Mouse (Mus musculus) hindbrain, embryonic 11.5 days (tissue): ENCODE data around the gene Ankrd11. TPM values are rescaled to one million over a fixed set of nuclear protein-coding genes. Genes with fewer than 3 reads are reported as not detected.

Source experiments
- ATAC-seq: fragments of 200-750 bp; cut with Nextera tagmentation; 2 replicates; pipeline ENCODE4 v1.8.0; 2017; ENCODE audit warnings: mild to moderate bottlenecking, moderate TSS enrichment, moderate library complexity; ENCODE audit not compliant: low FRiP score
- DNase-seq: peaks from one replicate; pipeline ENCODE4 v3.0.0-alpha.2; 2015; ENCODE audit warnings: low spot score
- H3K27ac ChIP-seq: fragments of 300-500 bp; sonication (generic); 2 replicates; pipeline ENCODE4 v1.5.1; 2014; ENCODE audit warnings: mild to moderate bottlenecking, low read depth, low read length
- H3K27me3 ChIP-seq: fragments of 300-500 bp; sonication (generic); 2 replicates; pipeline ENCODE4 v1.6.1; 2014; ENCODE audit warnings: mild to moderate bottlenecking, low read length, moderate library complexity, mixed read lengths; ENCODE audit not compliant: control insufficient read depth, insufficient read depth
- H3K36me3 ChIP-seq: fragments of 300-500 bp; sonication (generic); 2 replicates; pipeline ENCODE4 v1.6.1; 2014; ENCODE audit warnings: mild to moderate bottlenecking, low read length, moderate library complexity, mixed read lengths; ENCODE audit not compliant: control insufficient read depth, insufficient read depth
- H3K4me1 ChIP-seq: fragments of 300-500 bp; sonication (generic); replicated peaks from 2 replicates; pipeline ENCODE4 v1.6.1; 2014; ENCODE audit warnings: low read length, mixed read lengths; ENCODE audit not compliant: control insufficient read depth, insufficient read depth
- H3K4me2 ChIP-seq: fragments of 300-500 bp; sonication (generic); replicated peaks from 2 replicates; pipeline ENCODE4 v1.6.1; 2014; ENCODE audit warnings: mild to moderate bottlenecking, low read depth, low read length
- H3K4me3 ChIP-seq: fragments of 300-500 bp; sonication (generic); 2 replicates; pipeline ENCODE4 v1.5.1; 2014; ENCODE audit warnings: low read depth, low read length
- H3K9ac ChIP-seq: fragments of 300-500 bp; sonication (generic); 2 replicates; pipeline ENCODE4 v1.6.1; 2014; ENCODE audit warnings: low read depth, low read length
- H3K9me3 ChIP-seq: fragments of 300-500 bp; sonication (generic); 2 replicates; pipeline ENCODE4 v1.6.1; 2016; ENCODE audit warnings: low read length; ENCODE audit not compliant: control insufficient read depth
- WGBS: fragments of 180-500 bp; shearing (Covaris S2); extraction: QIAGEN DNeasy Blood & Tissue Kit; methylation state at CpG from one replicate; pipeline ENCODE4 v1.1.7; 2014; 5-methylcytosine and 5-hydroxymethylcytosine counted together
- polyA plus RNA-seq: library from polyadenylated mRNA; unstranded; fragments of >200 nt; fragmentation: Nextera tagmentation; extraction: Ambion mirVana; gene quantifications from 2 replicates; pipeline ENCODE4 v1.2.1, GENCODE M21; 2014

Gene Ankrd11
- polyA plus RNA-seq, 1 experiment from 2014 or later = 52.7 TPM

- ATAC-seq = no peak
- no peak for DNase-seq
- no peaks in the 10 kb centered on the region for H3K4me1 ChIP-seq
Measured at GRCm38 (mm10) chr8:122955195-122955594, 86.9 kb downstream of the Ankrd11 start.

DNA sequence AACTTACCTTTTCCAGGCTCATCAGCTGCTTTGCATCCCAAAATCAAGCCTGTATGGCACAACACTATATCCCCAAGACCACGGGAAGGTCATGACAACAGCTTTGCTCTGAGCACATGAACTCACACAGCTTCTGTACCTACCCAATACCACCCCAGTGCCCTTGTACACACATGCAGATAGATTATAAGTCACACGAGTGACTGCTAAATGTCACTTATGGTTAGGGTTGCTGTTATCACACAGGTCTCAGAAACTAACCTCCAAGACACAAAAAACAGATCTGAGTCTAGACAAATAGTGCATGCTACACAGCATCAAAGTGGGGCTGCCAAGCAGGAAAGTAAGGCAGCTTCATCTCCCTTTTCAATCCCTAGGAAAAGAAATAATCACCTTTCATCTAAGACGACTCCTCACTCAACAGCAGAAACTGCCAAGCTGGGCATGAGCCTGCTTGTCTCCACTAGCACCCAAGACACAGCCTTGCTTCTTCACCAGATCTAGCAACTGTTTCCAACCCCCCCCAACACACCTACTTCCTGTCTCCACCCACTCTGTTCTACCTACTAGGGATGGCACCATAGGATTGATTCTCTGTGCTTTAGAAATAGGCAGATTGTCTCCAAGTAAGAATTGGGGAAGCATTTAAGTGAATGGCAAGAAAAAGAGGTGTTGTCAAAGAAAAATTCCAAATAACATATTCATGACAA, 87.8 kb downstream of the Ankrd11 start:
- Histone ChIP-seq H3K27me3 (no peaks in the 10 kb centered on the region), H3K9ac (no peak overlapping the region), H3K36me3 (no peaks in the 10 kb centered on the region), H3K27ac (no peak overlapping the region), H3K4me2 (no peak overlapping the region), H3K4me3 (no peak overlapping the region), H3K4me1 (no peaks in the 10 kb centered on the region), H3K9me3 (no peaks in the 10 kb centered on the region)
- no peak for ATAC-seq
- 91% methylated on average over 3 of the region's 3 CpGs for WGBS
- no peak for DNase-seq

More at GRCm38 (mm10) chr8:122955195-122955594, 86.9 kb downstream of the Ankrd11 start:
- H3K4me3 ChIP-seq = no peak overlapping the region
- no peak overlapping the region for H3K4me2 ChIP-seq
- no peaks in the 10 kb centered on the region for H3K36me3 ChIP-seq
- H3K27me3 ChIP-seq = no peaks in the 10 kb centered on the region
- no peaks in the 10 kb centered on the region for H3K9me3 ChIP-seq
- no peak overlapping the region for H3K9ac ChIP-seq
- H3K27ac ChIP-seq = no peak overlapping the region

GRCm38 (mm10) chr8:122953028-122953427, 89.0 kb downstream of the Ankrd11 start:
- Histone ChIP-seq H3K9me3 (no peaks in the 10 kb centered on the region), H3K9ac (no peak overlapping the region), H3K36me3 (no peaks in the 10 kb centered on the region), H3K4me2 (no peak overlapping the region), H3K27me3 (no peaks in the 10 kb centered on the region), H3K4me1 (no peaks in the 10 kb centered on the region), H3K27ac (no peak overlapping the region), H3K4me3 (no peak overlapping the region)
- no peak for ATAC-seq
- WGBS = 93% methylated on average over 6 of the region's 6 CpGs
- DNase-seq = no peak

DNA sequence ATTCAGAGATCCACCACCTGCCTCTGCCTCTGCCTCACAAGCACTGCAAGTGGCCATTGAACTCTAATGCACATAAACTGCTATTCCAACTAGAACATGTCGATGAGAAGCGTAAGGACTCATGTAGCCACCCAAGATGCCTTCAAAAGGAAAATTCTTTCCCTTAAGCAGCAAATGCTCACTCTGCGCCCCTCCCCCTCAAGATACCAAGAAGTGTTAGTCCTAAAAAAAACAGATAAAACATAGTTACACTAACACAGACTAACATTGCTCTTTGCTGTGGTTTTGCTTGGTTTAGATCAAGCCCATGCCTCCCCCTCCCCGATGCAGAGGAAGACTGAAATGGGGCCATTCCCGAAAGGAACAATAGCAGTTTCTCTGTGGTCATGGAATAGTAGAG, 90.6 kb downstream of the Ankrd11 start:
- no peaks in the 10 kb centered on the region for H3K27me3 ChIP-seq
- H3K4me3 ChIP-seq = no peak overlapping the region
- no peak overlapping the region for H3K9ac ChIP-seq
- no peak for DNase-seq
- no peaks in the 10 kb centered on the region for H3K9me3 ChIP-seq
- H3K4me2 ChIP-seq = no peak overlapping the region
- H3K27ac ChIP-seq = no peak overlapping the region
- no peaks in the 10 kb centered on the region for H3K4me1 ChIP-seq
- ATAC-seq = no peak
- WGBS = 92% methylated on average over 5 of the region's 5 CpGs
- no peaks in the 10 kb centered on the region for H3K36me3 ChIP-seq

DNA sequence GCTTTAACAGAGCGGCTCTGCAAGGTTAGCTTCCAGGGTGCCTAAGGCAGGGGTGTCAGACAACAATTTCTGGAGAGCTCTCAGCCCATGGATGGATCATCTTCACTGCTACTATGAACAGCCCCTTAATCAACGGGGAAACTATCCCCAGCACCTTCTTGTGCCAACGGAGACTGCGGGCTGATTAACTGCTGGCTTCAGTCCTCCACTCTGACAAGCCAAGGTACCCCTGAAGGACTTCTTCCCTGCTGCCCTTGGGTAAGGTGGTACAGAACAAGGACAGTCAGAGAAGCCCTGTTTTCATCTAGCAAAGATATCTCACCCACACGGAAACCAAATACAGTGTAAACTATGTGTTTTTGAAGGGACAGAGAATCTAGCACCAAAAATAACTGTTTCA, 92.4 kb downstream of the Ankrd11 start:
- DNase-seq = no peak
- Histone ChIP-seq H3K27me3 (no peaks in the 10 kb centered on the region), H3K27ac (no peak overlapping the region), H3K4me2 (no peak overlapping the region), H3K9me3 (no peaks in the 10 kb centered on the region), H3K36me3 (no peaks in the 10 kb centered on the region), H3K4me1 (no peaks in the 10 kb centered on the region), H3K9ac (no peak overlapping the region), H3K4me3 (no peak overlapping the region)
- 86% methylated on average over 5 of the region's 5 CpGs for WGBS
- ATAC-seq = no peak

DNA sequence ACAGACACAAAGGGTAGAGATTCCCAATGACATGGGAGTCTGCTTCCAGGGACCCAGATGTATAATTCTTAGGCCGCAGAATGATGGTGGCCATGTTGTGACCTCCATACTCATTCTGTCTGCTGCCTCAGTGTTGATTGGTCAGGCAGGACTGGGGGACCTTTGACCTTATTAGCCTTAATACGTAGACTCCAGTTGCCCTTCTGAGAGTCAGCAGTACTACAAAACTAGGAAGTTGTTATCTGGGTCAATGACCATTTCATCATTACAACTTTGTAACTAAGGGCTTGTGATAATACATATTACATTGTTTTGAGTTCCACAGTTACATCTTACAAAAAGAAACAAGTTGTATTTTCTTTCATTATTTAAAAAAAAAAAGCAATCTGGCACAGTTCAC, 96.3 kb downstream of the Ankrd11 start:
- H3K9ac ChIP-seq = no peak overlapping the region
- no peak overlapping the region for H3K27ac ChIP-seq
- no peak overlapping the region for H3K4me2 ChIP-seq
- no peaks in the 10 kb centered on the region for H3K36me3 ChIP-seq
- WGBS = 81% methylated on average over 2 of the region's 2 CpGs
- H3K9me3 ChIP-seq = no peaks in the 10 kb centered on the region
- no peaks in the 10 kb centered on the region for H3K27me3 ChIP-seq
- no peaks in the 10 kb centered on the region for H3K4me1 ChIP-seq
- no peak overlapping the region for H3K4me3 ChIP-seq
- ATAC-seq (no peak), DNase-seq (no peak)

GRCm38 (mm10) chr8:122942803-122943713, 99.0 kb downstream of the Ankrd11 start:
- no peaks in the 10 kb centered on the region for H3K4me1 ChIP-seq
- ATAC-seq = no peak
- no peak overlapping the region for H3K4me2 ChIP-seq
- no peak overlapping the region for H3K4me3 ChIP-seq
- no peaks in the 10 kb centered on the region for H3K9me3 ChIP-seq
- WGBS = 76% methylated on average over 9 of the region's 9 CpGs
- no peak overlapping the region for H3K9ac ChIP-seq
- H3K36me3 ChIP-seq = no peaks in the 10 kb centered on the region
- H3K27ac ChIP-seq = no peak overlapping the region
- H3K27me3 ChIP-seq = no peaks in the 10 kb centered on the region
- DNase-seq = no peak

DNA sequence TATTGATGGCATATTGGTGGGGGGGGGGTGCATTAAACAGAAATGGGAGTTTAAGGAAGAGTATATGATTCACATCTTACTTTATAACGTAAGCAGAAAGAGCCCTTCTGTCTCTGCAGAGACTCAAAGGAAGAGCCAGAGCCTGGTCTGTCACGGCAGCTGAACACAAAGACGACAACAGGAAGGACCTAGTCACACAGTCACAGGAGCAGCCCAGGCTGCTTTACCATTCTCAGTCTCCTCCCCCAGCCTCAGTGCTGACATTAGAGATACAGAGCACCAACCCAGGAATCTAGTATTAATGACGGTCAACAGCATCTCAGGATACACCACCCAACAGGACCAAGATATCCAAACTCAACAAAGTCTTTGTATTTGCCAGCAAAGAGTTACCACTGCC, 103.5 kb downstream of the Ankrd11 start:
- no peak overlapping the region for H3K9ac ChIP-seq
- no peaks in the 10 kb centered on the region for H3K27me3 ChIP-seq
- H3K4me1 ChIP-seq = no peaks in the 10 kb centered on the region; the same call in 1 of the 2 replicates
- ATAC-seq (no peak), DNase-seq (no peak)
- H3K36me3 ChIP-seq = no peaks in the 10 kb centered on the region
- no peak overlapping the region for H3K4me3 ChIP-seq
- H3K27ac ChIP-seq = no peak overlapping the region
- H3K4me2 ChIP-seq = no peak overlapping the region
- 57% methylated on average over 4 of the region's 4 CpGs for WGBS
- no peaks in the 10 kb centered on the region for H3K9me3 ChIP-seq

GRCm38 (mm10) chr8:122938170-122938569, 103.9 kb downstream of the Ankrd11 start:
- Histone ChIP-seq H3K27me3 (no peaks in the 10 kb centered on the region), H3K4me3 (no peak overlapping the region), H3K9ac (no peak overlapping the region), H3K4me2 (no peak overlapping the region), H3K9me3 (no peaks in the 10 kb centered on the region), H3K36me3 (no peaks in the 10 kb centered on the region), H3K27ac (no peak overlapping the region), H3K4me1 (no peaks in the 10 kb centered on the region; the same call in 1 of the 2 replicates)
- DNase-seq (no peak), ATAC-seq (no peak)
- WGBS = 73% methylated on average over 3 of the region's 3 CpGs
